Mouse (Mus musculus): ENCODE results near the gene Trnp1. TPM values are rescaled to one million over a fixed set of nuclear protein-coding genes. Genes with fewer than 3 reads are reported as not detected.

Gene Trnp1
- polyA plus RNA-seq, 1 experiment from 2014 or later: 0.70 TPM

- H3K4me2 ChIP-seq (ENCODE audit: low read depth, low read length): no peak overlapping the region
- no peaks in the 10 kb centered on the region for H3K9me3 ChIP-seq (ENCODE audit: control insufficient read depth, low read length)
- peak overlapping the region; percentile 52 for H3K27ac ChIP-seq (ENCODE audit: low read length)
- H3K9ac ChIP-seq (ENCODE audit: low read depth, low read length): peak overlapping the region; percentile 34; the same call in 1 of the 2 replicates
- H3K4me1 ChIP-seq (ENCODE audit: control insufficient read depth, insufficient read depth, low read length): peaks cover 17% of the 10 kb centered on the region
- ATAC-seq: peak; percentile 70
- no peaks in the 10 kb centered on the region for H3K27me3 ChIP-seq (replicated peaks; ENCODE audit: control insufficient read depth, insufficient read depth, low read length)
- 70% methylated on average over 20 of the region's 20 CpGs for WGBS
- no peaks in the 10 kb centered on the region for H3K36me3 ChIP-seq (ENCODE audit: control insufficient read depth, insufficient read depth, low read length)
- H3K4me3 ChIP-seq (ENCODE audit: low read length): no peak overlapping the region
These were observed 9.5 kb downstream of the Trnp1 start for GRCm38 (mm10) chr4:133488619-133489392.

GRCm38 (mm10) chr4:133486673-133487357 lies 11.5 kb downstream of the Trnp1 start:
- peaks cover 17% of the 10 kb centered on the region for H3K4me1 ChIP-seq (ENCODE audit: control insufficient read depth, insufficient read depth, low read length)
- H3K27ac ChIP-seq (ENCODE audit: low read length): no peak overlapping the region
- H3K9ac ChIP-seq (ENCODE audit: low read depth, low read length): peak overlapping the region; percentile 14; the same call in 1 of the 2 replicates
- WGBS: 93% methylated on average over 26 of the region's 26 CpGs
- no peak overlapping the region for H3K4me3 ChIP-seq (ENCODE audit: low read length)
- H3K36me3 ChIP-seq (ENCODE audit: control insufficient read depth, insufficient read depth, low read length): no peaks in the 10 kb centered on the region
- ATAC-seq: no peak
- H3K4me2 ChIP-seq (ENCODE audit: low read depth, low read length): no peak overlapping the region
- H3K9me3 ChIP-seq (ENCODE audit: control insufficient read depth, low read length): no peaks in the 10 kb centered on the region
- H3K27me3 ChIP-seq (replicated peaks; ENCODE audit: control insufficient read depth, insufficient read depth, low read length): peaks cover 3% of the 10 kb centered on the region; the same call in 1 of the 2 replicates

- Histone ChIP-seq H3K9me3 (ENCODE audit: control insufficient read depth, low read length) (no peaks in the 10 kb centered on the region), H3K27me3 (replicated peaks; ENCODE audit: control insufficient read depth, insufficient read depth, low read length) (peaks cover 13% of the 10 kb centered on the region; the same call in 1 of the 2 replicates), H3K36me3 (ENCODE audit: control insufficient read depth, insufficient read depth, low read length) (no peaks in the 10 kb centered on the region), H3K4me1 (ENCODE audit: control insufficient read depth, insufficient read depth, low read length) (peaks cover 17% of the 10 kb centered on the region), H3K4me2 (ENCODE audit: low read depth, low read length) (no peak overlapping the region), H3K27ac (ENCODE audit: low read length) (no peak overlapping the region), H3K4me3 (ENCODE audit: low read length) (no peak overlapping the region), H3K9ac (ENCODE audit: low read depth, low read length) (no peak overlapping the region)
- 86% methylated on average over 28 of the region's 28 CpGs for WGBS
- ATAC-seq: no peak
These were observed 12.5 kb downstream of the Trnp1 start for GRCm38 (mm10) chr4:133485691-133486425.

GRCm38 (mm10) chr4:133484266-133485025 lies 13.9 kb downstream of the Trnp1 start:
- ATAC-seq: no peak
- Histone ChIP-seq H3K36me3 (ENCODE audit: control insufficient read depth, insufficient read depth, low read length) (no peaks in the 10 kb centered on the region), H3K27me3 (replicated peaks; ENCODE audit: control insufficient read depth, insufficient read depth, low read length) (peaks cover 22% of the 10 kb centered on the region; the same call in 1 of the 2 replicates), H3K9ac (ENCODE audit: low read depth, low read length) (0 out of 2 replicates have a peak overlapping the region, but pooled peaks have one; percentile 9), H3K4me1 (ENCODE audit: control insufficient read depth, insufficient read depth, low read length) (peaks cover 17% of the 10 kb centered on the region), H3K27ac (ENCODE audit: low read length) (no peak overlapping the region), H3K4me3 (ENCODE audit: low read length) (0 out of 2 replicates have a peak overlapping the region, but pooled peaks have one; percentile 2), H3K9me3 (ENCODE audit: control insufficient read depth, low read length) (no peaks in the 10 kb centered on the region), H3K4me2 (ENCODE audit: low read depth, low read length) (peak overlapping the region; percentile 26)
- 9% methylated on average over 22 of the region's 22 CpGs for WGBS

GRCm38 (mm10) chr4:133482479-133482878 lies 15.9 kb downstream of the Trnp1 start:
- H3K4me1 ChIP-seq (ENCODE audit: control insufficient read depth, insufficient read depth, low read length): peaks cover 6% of the 10 kb centered on the region
- peaks cover 27% of the 10 kb centered on the region; the same call in 1 of the 2 replicates for H3K27me3 ChIP-seq (replicated peaks; ENCODE audit: control insufficient read depth, insufficient read depth, low read length)
- no peak overlapping the region for H3K27ac ChIP-seq (ENCODE audit: low read length)
- H3K4me3 ChIP-seq (ENCODE audit: low read length): no peak overlapping the region
- H3K36me3 ChIP-seq (ENCODE audit: control insufficient read depth, insufficient read depth, low read length): no peaks in the 10 kb centered on the region
- H3K4me2 ChIP-seq (ENCODE audit: low read depth, low read length): no peak overlapping the region
- no peaks in the 10 kb centered on the region for H3K9me3 ChIP-seq (ENCODE audit: control insufficient read depth, low read length)
- no peak overlapping the region for H3K9ac ChIP-seq (ENCODE audit: low read depth, low read length)
- ATAC-seq: no peak
- 75% methylated on average over 3 of the region's 3 CpGs for WGBS

GRCm38 (mm10) chr4:133481488-133481887 lies 16.9 kb downstream of the Trnp1 start:
- 24% methylated on average over 4 of the region's 4 CpGs for WGBS
- Histone ChIP-seq H3K27me3 (replicated peaks; ENCODE audit: control insufficient read depth, insufficient read depth, low read length) (peaks cover 27% of the 10 kb centered on the region; the same call in 1 of the 2 replicates), H3K9me3 (ENCODE audit: control insufficient read depth, low read length) (no peaks in the 10 kb centered on the region), H3K4me1 (ENCODE audit: control insufficient read depth, insufficient read depth, low read length) (peaks cover 6% of the 10 kb centered on the region), H3K27ac (ENCODE audit: low read length) (no peak overlapping the region), H3K4me2 (ENCODE audit: low read depth, low read length) (no peak overlapping the region; the same call in 1 of the 2 replicates), H3K36me3 (ENCODE audit: control insufficient read depth, insufficient read depth, low read length) (no peaks in the 10 kb centered on the region), H3K9ac (ENCODE audit: low read depth, low read length) (no peak overlapping the region), H3K4me3 (ENCODE audit: low read length) (no peak overlapping the region)
- no peak for ATAC-seq

- H3K9ac ChIP-seq (ENCODE audit: low read depth, low read length): peak overlapping the region; percentile 63; the same call in 1 of the 2 replicates
- H3K27ac ChIP-seq (ENCODE audit: low read length): no peak overlapping the region
- no peaks in the 10 kb centered on the region for H3K9me3 ChIP-seq (ENCODE audit: control insufficient read depth, low read length)
- H3K27me3 ChIP-seq (replicated peaks; ENCODE audit: control insufficient read depth, insufficient read depth, low read length): peaks cover 27% of the 10 kb centered on the region; the same call in 1 of the 2 replicates
- H3K4me3 ChIP-seq (ENCODE audit: low read length): peak overlapping the region; percentile 56
- H3K4me1 ChIP-seq (ENCODE audit: control insufficient read depth, insufficient read depth, low read length): peaks cover 6% of the 10 kb centered on the region
- no peak for ATAC-seq
- 54% methylated on average over 6 of the region's 6 CpGs for WGBS
- H3K4me2 ChIP-seq (ENCODE audit: low read depth, low read length): peak overlapping the region; percentile 76
- H3K36me3 ChIP-seq (ENCODE audit: control insufficient read depth, insufficient read depth, low read length): no peaks in the 10 kb centered on the region
These were observed 17.6 kb downstream of the Trnp1 start for GRCm38 (mm10) chr4:133480754-133481153.

GRCm38 (mm10) chr4:133480185-133480537 lies 18.2 kb downstream of the Trnp1 start:
- H3K4me1 ChIP-seq (ENCODE audit: control insufficient read depth, insufficient read depth, low read length): peaks cover 6% of the 10 kb centered on the region

More at GRCm38 (mm10) chr4:133480185-133480537, 18.2 kb downstream of the Trnp1 start:
- H3K4me2 ChIP-seq (ENCODE audit: low read depth, low read length): peak overlapping the region; percentile 76
- peak overlapping the region; percentile 63 for H3K9ac ChIP-seq (ENCODE audit: low read depth, low read length)
- no peaks in the 10 kb centered on the region for H3K36me3 ChIP-seq (ENCODE audit: control insufficient read depth, insufficient read depth, low read length)
- H3K4me3 ChIP-seq (ENCODE audit: low read length): peak overlapping the region; percentile 56
- 4% methylated on average over 34 of the region's 34 CpGs for WGBS
- H3K27me3 ChIP-seq (replicated peaks; ENCODE audit: control insufficient read depth, insufficient read depth, low read length): peaks cover 30% of the 10 kb centered on the region; the same call in 1 of the 2 replicates
- peak; percentile 57 for ATAC-seq
- no peaks in the 10 kb centered on the region for H3K9me3 ChIP-seq (ENCODE audit: control insufficient read depth, low read length)
- no peak overlapping the region for H3K27ac ChIP-seq (ENCODE audit: low read length)
